Mouse (Mus musculus) hindbrain, embryonic 14.5 days (tissue): ENCODE results near the gene Psme1. TPM values are rescaled to one million over a fixed set of nuclear protein-coding genes. Genes with fewer than 3 reads are reported as not detected.

Experiments used
- ATAC-seq: fragments of 200-750 bp; cut with Nextera tagmentation; 2 replicates; pipeline ENCODE4 v1.8.0; 2017; ENCODE audit warnings: moderate number of reproducible peaks, mild to moderate bottlenecking, moderate TSS enrichment, moderate library complexity; ENCODE audit not compliant: low FRiP score
- DNase-seq: peaks from one replicate; pipeline ENCODE4 v3.0.0-alpha.2; 2015; ENCODE audit warnings: low spot score
- H3K27ac ChIP-seq: fragments of 300-500 bp; sonication (generic); 2 replicates; pipeline ENCODE4 v1.5.1; 2014; ENCODE audit warnings: mild to moderate bottlenecking, moderate library complexity
- H3K27me3 ChIP-seq: fragments of 300-500 bp; sonication (generic); 2 replicates; pipeline ENCODE4 v1.6.1; 2014; ENCODE audit warnings: mild to moderate bottlenecking, low read length, mixed read lengths; ENCODE audit not compliant: control insufficient read depth, insufficient read depth
- H3K36me3 ChIP-seq: fragments of 300-500 bp; sonication (generic); replicated peaks from 2 replicates; pipeline ENCODE4 v1.6.1; 2014; ENCODE audit not compliant: control insufficient read depth, insufficient read depth
- H3K4me1 ChIP-seq: fragments of 300-500 bp; sonication (generic); replicated peaks from 2 replicates; pipeline ENCODE4 v1.6.1; 2014; ENCODE audit warnings: antibody characterized with exemption, low read length, mixed read lengths; ENCODE audit not compliant: control insufficient read depth, insufficient read depth
- H3K4me2 ChIP-seq: fragments of 300-500 bp; sonication (generic); replicated peaks from 2 replicates; pipeline ENCODE4 v1.6.1; 2014; ENCODE audit warnings: mild to moderate bottlenecking, moderate library complexity
- H3K4me3 ChIP-seq: fragments of 300-500 bp; sonication (generic); replicated peaks from 2 replicates; pipeline ENCODE4 v1.5.1; 2014; ENCODE audit warnings: mild to moderate bottlenecking, low read length
- H3K9ac ChIP-seq: fragments of 300-500 bp; sonication (generic); 2 replicates; pipeline ENCODE4 v1.6.1; 2014
- H3K9me3 ChIP-seq: fragments of 300-500 bp; sonication (generic); 2 replicates; pipeline ENCODE4 v1.6.1; 2016; ENCODE audit warnings: low read length; ENCODE audit not compliant: control insufficient read depth
- WGBS: fragments of 180-500 bp; shearing (Covaris S2); extraction: QIAGEN DNeasy Blood & Tissue Kit; methylation state at CpG from one replicate; pipeline ENCODE4 v1.1.7; 2014; 5-methylcytosine and 5-hydroxymethylcytosine counted together
- polyA plus RNA-seq: library from polyadenylated mRNA; unstranded; fragments of >200 nt; fragmentation: Nextera tagmentation; extraction: Ambion mirVana; gene quantifications from 2 replicates; pipeline ENCODE4 v1.2.1, GENCODE M21; 2014

Gene Psme1
- polyA plus RNA-seq, 1 experiment from 2014 or later, result 207 TPM

DNA sequence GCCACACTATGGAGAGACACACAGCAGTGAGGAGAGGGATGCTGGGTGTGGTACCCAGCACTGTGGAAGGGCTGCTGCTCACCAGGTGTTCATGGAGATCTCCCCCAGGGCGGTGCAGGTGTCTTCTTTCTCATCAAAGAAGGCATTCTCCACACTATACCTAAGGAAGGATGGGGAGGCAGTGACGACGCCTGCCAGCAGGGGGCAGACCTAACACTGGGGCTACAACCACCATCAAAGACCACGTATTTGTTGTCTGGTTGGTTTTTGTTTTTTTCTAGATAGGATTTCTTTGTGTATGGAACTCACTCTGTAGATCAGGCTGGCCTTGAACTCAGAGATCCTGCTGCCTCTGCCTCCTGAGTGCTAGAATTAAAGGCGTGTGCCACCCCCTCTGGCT, 51.4 kb downstream of the Psme1 start:
- Histone ChIP-seq H3K36me3 (peaks cover 99% of the 10 kb centered on the region), H3K9me3 (no peaks in the 10 kb centered on the region), H3K4me2 (no peak overlapping the region), H3K27me3 (no peaks in the 10 kb centered on the region), H3K9ac (no peak overlapping the region), H3K4me3 (no peak overlapping the region), H3K27ac (no peak overlapping the region), H3K4me1 (no peaks in the 10 kb centered on the region)
- DNase-seq (no peak), ATAC-seq (no peak)
- 48% methylated on average over 5 of the region's 5 CpGs for WGBS

Other genes with a start within 250 kb of the Psme1 start
- gene Dhrs4, start 99.4 kb upstream of the Psme1 start, polyA plus RNA-seq, result 12.4 and 14.1 TPM in 2 replicates
- gene Carmil3, start 87.5 kb upstream of the Psme1 start, polyA plus RNA-seq, result 30.0 and 31.1 TPM in 2 replicates
- 3.2 and 4.2 TPM in 2 replicates for gene Cpne6, start 67.7 kb upstream of the Psme1 start, polyA plus RNA-seq
- gene Nrl, start 53.1 kb upstream of the Psme1 start, polyA plus RNA-seq, result 0.10 and 0.17 TPM in 2 replicates
- gene Pck2, start 37.9 kb upstream of the Psme1 start, polyA plus RNA-seq, result 17.5 and 19.2 TPM in 2 replicates
- 107 and 112 TPM in 2 replicates for gene Dcaf11, start 18.1 kb upstream of the Psme1 start, polyA plus RNA-seq
- 1.4 TPM in 1 of 2 replicates, not detected in the other for gene A730061H03Rik, start 17.7 kb upstream of the Psme1 start, polyA plus RNA-seq
- gene Fitm1, start 2.5 kb upstream of the Psme1 start, polyA plus RNA-seq, result 0.27 TPM in 1 of 2 replicates, not detected in the other
- 37.2 and 39.2 TPM in 2 replicates for gene Emc9, start 7.2 kb downstream of the Psme1 start, polyA plus RNA-seq
- gene Psme2, start 13.0 kb downstream of the Psme1 start, polyA plus RNA-seq, result 152 and 179 TPM in 2 replicates
- 12.5 and 20.4 TPM in 2 replicates for gene Rnf31, start 13.6 kb downstream of the Psme1 start, polyA plus RNA-seq
- gene Irf9, start 25.4 kb downstream of the Psme1 start, polyA plus RNA-seq, result 7.4 and 8.0 TPM in 2 replicates
- 8.6 and 9.0 TPM in 2 replicates for gene Rec8, start 39.9 kb downstream of the Psme1 start, polyA plus RNA-seq
- gene Ipo4, start 57.8 kb downstream of the Psme1 start, polyA plus RNA-seq, result 110 and 114 TPM in 2 replicates
- 1.5 and 2.8 TPM in 2 replicates for gene Gm49378, start 59.8 kb downstream of the Psme1 start, polyA plus RNA-seq
- gene Tm9sf1, start 65.7 kb downstream of the Psme1 start, polyA plus RNA-seq, result 58.9 and 68.0 TPM in 2 replicates
- gene Tssk4, start 72.1 kb downstream of the Psme1 start, polyA plus RNA-seq, result 0.31 and 0.33 TPM in 2 replicates
- gene Mdp1, start 82.4 kb downstream of the Psme1 start, polyA plus RNA-seq, result 70.4 and 71.0 TPM in 2 replicates
- gene Gmpr2, start 93.8 kb downstream of the Psme1 start, polyA plus RNA-seq, result 35.8 and 40.8 TPM in 2 replicates
- 544 and 612 TPM in 2 replicates for gene Nedd8, start 94.0 kb downstream of the Psme1 start, polyA plus RNA-seq
- 24.3 and 25.1 TPM in 2 replicates for gene Tinf2, start 103.7 kb downstream of the Psme1 start, polyA plus RNA-seq
- gene Tgm1, start 135.8 kb downstream of the Psme1 start, polyA plus RNA-seq, result 0.14 and 0.25 TPM in 2 replicates
- gene Rabggta, start 144.1 kb downstream of the Psme1 start, polyA plus RNA-seq, result 46.2 and 48.8 TPM in 2 replicates
- gene Dhrs1, start 167.6 kb downstream of the Psme1 start, polyA plus RNA-seq, result 70.8 and 72.3 TPM in 2 replicates
- gene Nop9, start 167.6 kb downstream of the Psme1 start, polyA plus RNA-seq, result 31.4 and 33.0 TPM in 2 replicates
- gene Cideb, start 180.3 kb downstream of the Psme1 start, polyA plus RNA-seq, result not detected in 2 replicates
- gene Ltb4r2, start 183.3 kb downstream of the Psme1 start, polyA plus RNA-seq, result 0.36 and 0.70 TPM in 2 replicates
- gene Ltb4r1, start 187.8 kb downstream of the Psme1 start, polyA plus RNA-seq, result 0.20 TPM in 1 of 2 replicates, not detected in the other
- 5.0 and 5.8 TPM in 2 replicates for gene Adcy4, start 206.0 kb downstream of the Psme1 start, polyA plus RNA-seq
- 1.8 and 2.9 TPM in 2 replicates for gene Ripk3, start 210.7 kb downstream of the Psme1 start, polyA plus RNA-seq
- gene Nfatc4, start 245.0 kb downstream of the Psme1 start, polyA plus RNA-seq, result 9.4 and 10.1 TPM in 2 replicates